In the genomic region with DNA sequence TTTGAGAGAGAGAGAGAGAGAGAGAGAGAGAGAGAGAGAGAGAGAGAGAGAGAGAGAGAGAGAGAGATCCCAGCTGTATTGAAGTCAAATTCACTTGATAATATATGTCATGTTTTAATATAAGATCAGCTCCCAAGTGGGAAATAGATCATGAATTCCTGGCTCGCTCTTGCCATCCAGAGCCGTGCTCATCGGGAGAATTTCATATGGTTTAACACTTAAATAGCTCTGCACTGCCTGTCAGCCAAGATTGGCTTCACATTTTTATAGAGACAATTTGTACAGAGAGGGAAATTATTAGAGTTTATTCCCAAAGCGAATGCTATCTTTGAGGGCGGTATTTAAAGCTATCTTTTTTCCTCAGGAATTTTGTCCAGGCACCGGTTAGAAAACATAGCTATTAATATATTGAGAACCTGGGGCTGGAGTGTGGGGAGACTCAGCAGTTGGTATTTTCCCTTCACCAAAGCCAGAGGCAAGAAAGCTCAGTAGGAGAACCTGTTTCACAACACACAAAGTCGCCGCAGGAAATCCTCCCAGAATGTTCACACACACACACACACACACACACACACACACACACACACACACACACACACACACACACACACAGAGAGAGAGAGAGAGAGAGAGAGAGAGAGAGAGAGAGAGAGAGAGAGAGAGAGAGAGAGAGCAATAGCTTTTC, we compare ENCODE assay signal across 9 mouse cellular contexts. TPM values are rescaled to one million over a fixed set of nuclear protein-coding genes. Genes with fewer than 3 reads are reported as not detected.
DNase-seq lines count a peak whose midpoint lies in the region; ATAC-seq and TF ChIP-seq lines count a peak whose summit lies in the region.
"Had no signal": no experiment of that assay in that cellular context is flagged by ENCODE, and none has a peak within 500 bp of the region (broad histone marks: within the 10 kb centered on the region; RNA-seq: fewer than 3 reads in every experiment).

No protein-coding gene starts in this region.

- H3K36me3 ChIP-seq in forebrain, embryonic 13.5 days (ENCODE audit: poor library complexity, severe bottlenecking) = no peaks in the 10 kb centered on the region
- H3K36me3 ChIP-seq in intestine, embryonic 16.5 days (ENCODE audit: control insufficient read depth, insufficient read depth, low read length) = no peaks in the 10 kb centered on the region
- H3K36me3 ChIP-seq in stomach, embryonic 16.5 days (ENCODE audit: control insufficient read depth, insufficient read depth, low read length) = no peaks in the 10 kb centered on the region

- peaks cover 7% of the 10 kb centered on the region for H3K4me1 ChIP-seq in forebrain, embryonic 13.5 days
- H3K4me1 ChIP-seq in intestine, embryonic 16.5 days (ENCODE audit: control insufficient read depth, insufficient read depth, low read length) = no peaks in the 10 kb centered on the region
- peaks cover 5% of the 10 kb centered on the region; the same call in 1 of the 2 replicates for H3K4me1 ChIP-seq in stomach, embryonic 16.5 days (ENCODE audit: control insufficient read depth, insufficient read depth, low read length)

- DNase-seq in layer of hippocampus, adult 2 months (ENCODE audit: low spot score in 2 of 2) = no peak
- no peak for DNase-seq in layer of hippocampus, adult 8-10 months (ENCODE audit: low spot score in 2 of 2)
- no peak for DNase-seq in spleen, adult 18-20 months
- DNase-seq: kidney, postnatal 10 days; lung, postnatal 10 days had no signal

- H3K27ac ChIP-seq in layer of hippocampus, adult 2 months = peak overlapping the region; percentile 57; the same call in 1 of the 2 replicates
- no peak overlapping the region for H3K27ac ChIP-seq in forebrain, embryonic 13.5 days
- H3K27ac ChIP-seq in intestine, embryonic 16.5 days (ENCODE audit: low read length) = no peak overlapping the region
- H3K27ac ChIP-seq in stomach, embryonic 16.5 days (ENCODE audit: low read length) = no peak overlapping the region

- no peak overlapping the region for H3K9ac ChIP-seq in forebrain, embryonic 13.5 days
- H3K9ac ChIP-seq in intestine, embryonic 16.5 days (ENCODE audit: low read depth, low read length) = no peak overlapping the region
- no peak overlapping the region for H3K9ac ChIP-seq in stomach, embryonic 16.5 days (ENCODE audit: low read length)

- peak overlapping the region; percentile 13; the same call in 1 of the 2 replicates for H3K4me3 ChIP-seq in layer of hippocampus, adult 2 months
- no peak overlapping the region for H3K4me3 ChIP-seq in forebrain, embryonic 13.5 days
- no peak overlapping the region for H3K4me3 ChIP-seq in intestine, embryonic 16.5 days (ENCODE audit: low read length)
- 0 out of 2 replicates have a peak overlapping the region, but pooled peaks have one; percentile 13 for H3K4me3 ChIP-seq in stomach, embryonic 16.5 days (replicated peaks; ENCODE audit: low read length)

- ATAC-seq in forebrain, embryonic 13.5 days = no peak
- ATAC-seq in intestine, embryonic 16.5 days = no peak
- ATAC-seq in stomach, embryonic 16.5 days (ENCODE audit: insufficient read depth, low FRiP score) = no peak
- ATAC-seq in megakaryocyte-erythroid progenitor cell, adult 5-6 weeks (replicated peaks; ENCODE audit: low FRiP score, low TSS enrichment, poor library complexity, severe bottlenecking) = no peak

- peak overlapping the region; percentile 33 for H3K4me2 ChIP-seq in forebrain, embryonic 13.5 days
- peak overlapping the region; percentile 32; the same call in 1 of the 2 replicates for H3K4me2 ChIP-seq in intestine, embryonic 16.5 days (ENCODE audit: low read depth, low read length)
- peak overlapping the region; percentile 40 for H3K4me2 ChIP-seq in stomach, embryonic 16.5 days (ENCODE audit: low read depth, low read length)

- TF ChIP-seq CTCF in layer of hippocampus, adult 2 months (conservative IDR thresholded peaks at IDR 0.05) = no peak

- H3K27me3 ChIP-seq in forebrain, embryonic 13.5 days = no peaks in the 10 kb centered on the region
- H3K27me3 ChIP-seq in intestine, embryonic 16.5 days (replicated peaks; ENCODE audit: control insufficient read depth, insufficient read depth, low read length) = no peaks in the 10 kb centered on the region
- no peaks in the 10 kb centered on the region for H3K27me3 ChIP-seq in stomach, embryonic 16.5 days (ENCODE audit: control insufficient read depth, insufficient read depth, low read length)

- H3K9me3 ChIP-seq in forebrain, embryonic 13.5 days (replicated peaks) = no peaks in the 10 kb centered on the region
- H3K9me3 ChIP-seq in intestine, embryonic 16.5 days (ENCODE audit: control insufficient read depth, low read length) = no peaks in the 10 kb centered on the region
- H3K9me3 ChIP-seq in stomach, embryonic 16.5 days (replicated peaks; ENCODE audit: control insufficient read depth, low read length) = no peaks in the 10 kb centered on the region

- 60% methylated on average over 8 of the region's 8 CpGs for WGBS in forebrain, embryonic 13.5 days
- 37% methylated on average over 8 of the region's 8 CpGs for WGBS in intestine, embryonic 16.5 days
- 34% methylated on average over 8 of the region's 8 CpGs for WGBS in stomach, embryonic 16.5 days

RNA-seq across cellular contexts. Expression of gene Cdk17, which starts 17.9 kb away (rescaled TPM):
- 100 to 1,000 TPM; 206 to 219 TPM for total RNA-seq in layer of hippocampus, adult 2 months (2021)
- 100 to 1,000 TPM; 169 to 201 (median 193) TPM for total RNA-seq in layer of hippocampus, adult 8-10 months (2022)
- polyA plus RNA-seq in forebrain, embryonic 13.5 days (2015; fragmentation: Nextera tagmentation; extraction: Ambion mirVana) = 36.9 and 39.3 TPM in 2 replicates
- 8.3 and 8.9 TPM in 2 replicates for polyA plus RNA-seq in intestine, embryonic 16.5 days (2015; fragmentation: Nextera tagmentation; extraction: Ambion mirVana)
- 13.0 and 14.2 TPM in 2 replicates for polyA plus RNA-seq in stomach, embryonic 16.5 days (2015; fragmentation: Nextera tagmentation; extraction: Ambion mirVana)
- total RNA-seq in megakaryocyte-erythroid progenitor cell, adult 5-6 weeks (2014; fragmentation: Nextera tagmentation) = 48.0 and 71.7 TPM in 2 replicates
- 69.4 and 88.0 TPM in 2 replicates for total RNA-seq in megakaryocyte-erythroid progenitor cell, adult 5-6 weeks (2017)

Comparison
In these comparisons a context has a peak if more than half of its experiments do, and no peak if none do; other contexts are left out.
1. H3K4me3 ChIP-seq: peak in layer of hippocampus, adult 2 months (single experiment) and stomach, embryonic 16.5 days (single experiment); none in forebrain, embryonic 13.5 days (single experiment) and intestine, embryonic 16.5 days (single experiment).
2. Peak in every context shown above with its lines, with median percentiles within 50 percentile points of each other: H3K4me2 ChIP-seq.